Mouse (Mus musculus) hindbrain, embryonic 10.5 days (tissue): ENCODE results near the gene Hnrnpul1. TPM values are rescaled to one million over a fixed set of nuclear protein-coding genes. Genes with fewer than 3 reads are reported as not detected.
A peak's percentile ranks its signal among the peaks of the same experiment; 100 is the strongest.
"Not testable (repeated sequence)": the region's sequence is repeated elsewhere in the genome, so short reads cannot be mapped to it uniquely, and the experiment has no call there.

Experiments used
- DNase-seq: peaks from one replicate; pipeline ENCODE4 v3.0.0-alpha.2; 2017; ENCODE audit warnings: low spot score
- H3K27ac ChIP-seq: fragments of 300-500 bp; sonication (generic); 2 replicates; pipeline ENCODE4 v1.5.1; 2016; ENCODE audit warnings: mild to moderate bottlenecking, moderate library complexity
- H3K27me3 ChIP-seq: fragments of 300-500 bp; sonication (generic); 2 replicates; pipeline ENCODE4 v1.6.1; 2016; ENCODE audit warnings: mild to moderate bottlenecking; ENCODE audit not compliant: poor library complexity, insufficient read depth, severe bottlenecking
- H3K36me3 ChIP-seq: fragments of 300-500 bp; sonication (generic); 2 replicates; pipeline ENCODE4 v1.6.1; 2016; ENCODE audit warnings: mild to moderate bottlenecking, moderate library complexity
- H3K4me1 ChIP-seq: fragments of 300-500 bp; sonication (generic); replicated peaks from 2 replicates; pipeline ENCODE4 v1.6.1; 2016; ENCODE audit warnings: mild to moderate bottlenecking
- H3K4me3 ChIP-seq: fragments of 300-500 bp; sonication (generic); 2 replicates; pipeline ENCODE4 v1.5.1; 2016; ENCODE audit warnings: mild to moderate bottlenecking, moderate library complexity
- H3K9me3 ChIP-seq: fragments of 300-500 bp; sonication (generic); 2 replicates; pipeline ENCODE4 v1.6.1; 2016; ENCODE audit warnings: mild to moderate bottlenecking, moderate library complexity
- WGBS: fragments of 180-500 bp; shearing (Covaris S2); methylation state at CpG from one replicate; pipeline ENCODE4 v1.1.7; 2016; 5-methylcytosine and 5-hydroxymethylcytosine counted together
- polyA plus RNA-seq: library from polyadenylated mRNA; unstranded; fragments of >200 nt; fragmentation: Nextera tagmentation; extraction: Ambion mirVana; gene quantifications from 2 replicates; pipeline ENCODE4 v1.2.1, GENCODE M21; 2016

The Hnrnpul1 gene
- 60.5 and 61.6 TPM in 2 replicates for polyA plus RNA-seq

GRCm38 (mm10) chr7:25754738-25755467 is at the start of gene Hnrnpul1:
Gene Hnrnpul1 (minus strand): TSS chr7:25754757.
- peak; percentile 98 for DNase-seq
- Histone ChIP-seq H3K4me3 (peak within 1 kb of the TSS; percentile 98), H3K36me3 (peaks cover 27% of the 10 kb centered on the region), H3K27me3 (no peaks in the 10 kb centered on the region), H3K4me1 (peaks cover 21% of the 10 kb centered on the region), H3K27ac (peak within 1 kb of the TSS; percentile 99), H3K9me3 (0 out of 2 replicates have a peak, but pooled peaks cover 3% of the 10 kb centered on the region)
- under 1% methylated on average over 55 of the region's 55 CpGs for WGBS

- peaks cover 2% of the 10 kb centered on the region; the same call in 1 of the 2 replicates for H3K9me3 ChIP-seq
- WGBS, result 78% methylated on average over 13 of the region's 13 CpGs
- no peak overlapping the region for H3K4me3 ChIP-seq
- DNase-seq, result no peak
- H3K27me3 ChIP-seq, result no peaks in the 10 kb centered on the region
- no peaks in the 10 kb centered on the region for H3K36me3 ChIP-seq
- no peak overlapping the region for H3K27ac ChIP-seq
- peaks cover 17% of the 10 kb centered on the region for H3K4me1 ChIP-seq
Observed at GRCm38 (mm10) chr7:25803460-25803859, 48.9 kb upstream of the Hnrnpul1 start.

- 34% methylated on average over 24 of the region's 24 CpGs for WGBS
- Histone ChIP-seq H3K4me3 (peak overlapping the region; percentile 34), H3K27ac (peak overlapping the region; percentile 64)
Observed at GRCm38 (mm10) chr7:25802241-25803125, 47.9 kb upstream of the Hnrnpul1 start.

GRCm38 (mm10) chr7:25801031-25801430 is 46.5 kb upstream of the Hnrnpul1 start:
- Histone ChIP-seq H3K27me3 (no peaks in the 10 kb centered on the region), H3K9me3 (peaks cover 5% of the 10 kb centered on the region; the same call in 1 of the 2 replicates), H3K4me3 (no peak overlapping the region), H3K27ac (no peak overlapping the region), H3K36me3 (no peaks in the 10 kb centered on the region), H3K4me1 (peaks cover 17% of the 10 kb centered on the region)
- no peak for DNase-seq
- 94% methylated on average over 6 of the region's 6 CpGs for WGBS

More at GRCm38 (mm10) chr7:25802241-25803125, 47.9 kb upstream of the Hnrnpul1 start:
- no peaks in the 10 kb centered on the region for H3K36me3 ChIP-seq
- peak; percentile 62 for DNase-seq
- no peaks in the 10 kb centered on the region for H3K27me3 ChIP-seq
- peaks cover 5% of the 10 kb centered on the region; the same call in 1 of the 2 replicates for H3K9me3 ChIP-seq
- H3K4me1 ChIP-seq, result peaks cover 17% of the 10 kb centered on the region

GRCm38 (mm10) chr7:25799369-25799768 is 44.8 kb upstream of the Hnrnpul1 start:
- no peak overlapping the region for H3K27ac ChIP-seq
- 91% methylated on average over 1 of the region's 1 CpGs for WGBS
- no peak overlapping the region for H3K4me3 ChIP-seq
- peaks cover 5% of the 10 kb centered on the region; the same call in 1 of the 2 replicates for H3K9me3 ChIP-seq
- H3K4me1 ChIP-seq, result peaks cover 15% of the 10 kb centered on the region
- DNase-seq, result no peak
- H3K36me3 ChIP-seq, result no peaks in the 10 kb centered on the region
- H3K27me3 ChIP-seq, result no peaks in the 10 kb centered on the region

- peaks cover 14% of the 10 kb centered on the region for H3K4me1 ChIP-seq
- no peaks in the 10 kb centered on the region for H3K36me3 ChIP-seq
- no peak overlapping the region for H3K4me3 ChIP-seq
- H3K9me3 ChIP-seq, result peaks cover 5% of the 10 kb centered on the region; the same call in 1 of the 2 replicates
- no peaks in the 10 kb centered on the region for H3K27me3 ChIP-seq
- DNase-seq, result no peak
- WGBS, result 71% methylated on average over 2 of the region's 2 CpGs
- H3K27ac ChIP-seq, result no peak overlapping the region
Observed at GRCm38 (mm10) chr7:25798540-25798939, 44.0 kb upstream of the Hnrnpul1 start.

GRCm38 (mm10) chr7:25794775-25795174 is 40.2 kb upstream of the Hnrnpul1 start:
- H3K4me3 ChIP-seq, result no peak overlapping the region
- peaks cover 3% of the 10 kb centered on the region; the same call in 1 of the 2 replicates for H3K27me3 ChIP-seq
- DNase-seq, result no peak
- H3K9me3 ChIP-seq, result peaks cover 5% of the 10 kb centered on the region; the same call in 1 of the 2 replicates
- no peaks in the 10 kb centered on the region for H3K4me1 ChIP-seq
- H3K36me3 ChIP-seq, result no peaks in the 10 kb centered on the region
- no peak overlapping the region for H3K27ac ChIP-seq
- WGBS, result 87% methylated on average over 8 of the region's 8 CpGs

GRCm38 (mm10) chr7:25793679-25794078 is 39.1 kb upstream of the Hnrnpul1 start:
- DNase-seq, result no peak
- H3K27me3 ChIP-seq, result peaks cover 7% of the 10 kb centered on the region; the same call in 1 of the 2 replicates
- WGBS, result 53% methylated on average over 3 of the region's 3 CpGs
- H3K4me1 ChIP-seq, result peaks cover 8% of the 10 kb centered on the region
- H3K4me3 ChIP-seq, result no peak overlapping the region
- H3K27ac ChIP-seq, result no peak overlapping the region
- H3K9me3 ChIP-seq, result peaks cover 4% of the 10 kb centered on the region; the same call in 1 of the 2 replicates
- H3K36me3 ChIP-seq, result no peaks in the 10 kb centered on the region

- not testable (repeated sequence) for H3K36me3 ChIP-seq, H3K4me3 ChIP-seq, DNase-seq, H3K9me3 ChIP-seq, H3K27me3 ChIP-seq, H3K27ac ChIP-seq
- 75% methylated on average over 9 of the region's 9 CpGs for WGBS
- peaks cover 15% of the 10 kb centered on the region for H3K4me1 ChIP-seq
Observed at GRCm38 (mm10) chr7:25792966-25793365, 38.4 kb upstream of the Hnrnpul1 start.

- Histone ChIP-seq H3K36me3 (no peaks in the 10 kb centered on the region), H3K4me1 (peaks cover 26% of the 10 kb centered on the region), H3K4me3 (no peak overlapping the region), H3K27ac (no peak overlapping the region), H3K9me3 (no peaks in the 10 kb centered on the region), H3K27me3 (peaks cover 16% of the 10 kb centered on the region; the same call in 1 of the 2 replicates)
- DNase-seq, result no peak
- WGBS, result 79% methylated on average over 8 of the region's 8 CpGs
Observed at GRCm38 (mm10) chr7:25790615-25791014, 36.1 kb upstream of the Hnrnpul1 start.

- DNase-seq, result peak; percentile 18
- peaks cover 17% of the 10 kb centered on the region; the same call in 1 of the 2 replicates for H3K27me3 ChIP-seq
- H3K4me3 ChIP-seq, result peak overlapping the region; percentile 65
- H3K4me1 ChIP-seq, result peaks cover 29% of the 10 kb centered on the region
- H3K36me3 ChIP-seq, result no peaks in the 10 kb centered on the region
- peak overlapping the region; percentile 86 for H3K27ac ChIP-seq
- H3K9me3 ChIP-seq, result no peaks in the 10 kb centered on the region
- WGBS, result 28% methylated on average over 3 of the region's 3 CpGs
Observed at GRCm38 (mm10) chr7:25789129-25789440, 34.5 kb upstream of the Hnrnpul1 start.

GRCm38 (mm10) chr7:25788220-25789128 is 33.9 kb upstream of the Hnrnpul1 start, which contains the start of gene Axl:
Gene Axl (minus strand): TSS chr7:25788705.
- peak within 1 kb of the TSS; percentile 65 for H3K4me3 ChIP-seq
- peaks cover 29% of the 10 kb centered on the region for H3K4me1 ChIP-seq
- DNase-seq, result peak; percentile 74
- WGBS, result 1% methylated on average over 30 of the region's 30 CpGs
- no peaks in the 10 kb centered on the region for H3K9me3 ChIP-seq
- H3K27me3 ChIP-seq, result peaks cover 17% of the 10 kb centered on the region; the same call in 1 of the 2 replicates
- H3K36me3 ChIP-seq, result no peaks in the 10 kb centered on the region
- peak within 1 kb of the TSS; percentile 86 for H3K27ac ChIP-seq
